Mouse (Mus musculus) liver, embryonic 13.5 days (tissue): Measurements from ENCODE around the gene Ublcp1. TPM values are rescaled to one million over a fixed set of nuclear protein-coding genes. Genes with fewer than 3 reads are reported as not detected.
"Not testable (repeated sequence)": the region's sequence is repeated elsewhere in the genome, so short reads cannot be mapped to it uniquely, and the experiment has no call there.

Source experiments
- ATAC-seq: fragments of 200-750 bp; cut with Nextera tagmentation; 2 replicates; pipeline ENCODE4 v1.8.0; 2017; ENCODE audit warnings: low read depth, mild to moderate bottlenecking, moderate number of reproducible peaks, moderate library complexity
- DNase-seq: peaks from one replicate; pipeline ENCODE4 v3.0.0; 2022
- H3K27ac ChIP-seq: fragments of 300-500 bp; sonication (generic); 2 replicates; pipeline ENCODE4 v1.5.1; 2015; ENCODE audit warnings: moderate library complexity, mild to moderate bottlenecking, inconsistent platforms
- H3K27me3 ChIP-seq: fragments of 300-500 bp; sonication (generic); 2 replicates; pipeline ENCODE4 v1.6.1; 2015; ENCODE audit warnings: mild to moderate bottlenecking, inconsistent platforms
- H3K36me3 ChIP-seq: fragments of 300-500 bp; sonication (generic); 2 replicates; pipeline ENCODE4 v1.6.1; 2015; ENCODE audit warnings: mild to moderate bottlenecking, inconsistent platforms
- H3K4me1 ChIP-seq: fragments of 300-500 bp; sonication (generic); replicated peaks from 2 replicates; pipeline ENCODE4 v1.6.1; 2015; ENCODE audit warnings: inconsistent platforms
- H3K4me2 ChIP-seq: fragments of 300-500 bp; sonication (generic); 2 replicates; pipeline ENCODE4 v1.6.1; 2015; ENCODE audit warnings: inconsistent platforms, mild to moderate bottlenecking, moderate library complexity
- H3K4me3 ChIP-seq: fragments of 300-500 bp; sonication (generic); replicated peaks from 2 replicates; pipeline ENCODE4 v1.5.1; 2015; ENCODE audit warnings: mild to moderate bottlenecking, inconsistent platforms
- H3K9ac ChIP-seq: fragments of 300-500 bp; sonication (generic); 2 replicates; pipeline ENCODE4 v1.6.1; 2015; ENCODE audit warnings: mild to moderate bottlenecking, inconsistent platforms
- H3K9me3 ChIP-seq: fragments of 300-500 bp; sonication (generic); replicated peaks from 2 replicates; pipeline ENCODE4 v1.6.1; 2016; ENCODE audit warnings: inconsistent platforms
- WGBS: fragments of 180-500 bp; shearing (Covaris S2); methylation state at CpG from one replicate; pipeline ENCODE4 v1.1.7; 2015; ENCODE audit not compliant: insufficient replicate concordance; 5-methylcytosine and 5-hydroxymethylcytosine counted together
- polyA plus RNA-seq: library from polyadenylated mRNA; unstranded; fragments of >200 nt; fragmentation: Nextera tagmentation; extraction: Ambion mirVana; gene quantifications from 2 replicates; pipeline ENCODE4 v1.2.1, GENCODE M21; 2015

The Ublcp1 gene
- polyA plus RNA-seq, 1 experiment from 2014 or later: 47.6 TPM

GRCm38 (mm10) chr11:44452016-44452415 is 18.3 kb downstream of the Ublcp1 start:
- H3K9me3 ChIP-seq, H3K27ac ChIP-seq, H3K9ac ChIP-seq, H3K4me3 ChIP-seq, H3K4me2 ChIP-seq, H3K4me1 ChIP-seq, DNase-seq, ATAC-seq, H3K27me3 ChIP-seq: not testable (repeated sequence)
- peaks cover 25% of the 10 kb centered on the region for H3K36me3 ChIP-seq
- WGBS: 79% methylated on average over 5 of the region's 5 CpGs

DNA sequence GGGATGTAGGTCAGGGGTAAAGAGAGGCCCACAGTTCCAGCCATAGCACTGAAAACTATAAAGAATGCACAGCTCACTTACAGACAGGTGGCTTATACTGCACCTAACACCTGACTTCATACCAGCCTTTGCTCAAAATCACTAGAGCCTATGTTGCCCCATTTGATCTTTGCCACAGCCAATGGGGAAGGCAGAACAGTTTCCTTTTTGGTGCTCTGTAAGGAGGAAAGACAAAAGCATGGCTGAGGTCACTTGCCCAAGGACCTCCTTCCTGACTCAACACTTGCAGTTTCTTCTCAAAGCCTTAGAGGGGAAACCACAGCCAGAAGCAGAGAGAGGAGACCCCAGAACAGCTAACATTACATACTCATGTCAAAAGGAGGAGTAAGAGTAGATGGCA is 19.3 kb downstream of the Ublcp1 start:
- Histone ChIP-seq H3K4me3 (no peak overlapping the region), H3K36me3 (peaks cover 17% of the 10 kb centered on the region), H3K9me3 (no peaks in the 10 kb centered on the region), H3K9ac (no peak overlapping the region), H3K4me1 (0 out of 2 replicates have a peak, but pooled peaks cover 5% of the 10 kb centered on the region), H3K4me2 (no peak overlapping the region), H3K27ac (no peak overlapping the region), H3K27me3 (no peaks in the 10 kb centered on the region)
- DNase-seq (no peak), ATAC-seq (no peak)

GRCm38 (mm10) chr11:44437786-44438185 is 32.5 kb downstream of the Ublcp1 start:
- H3K36me3 ChIP-seq: no peaks in the 10 kb centered on the region
- no peak for ATAC-seq

DNA sequence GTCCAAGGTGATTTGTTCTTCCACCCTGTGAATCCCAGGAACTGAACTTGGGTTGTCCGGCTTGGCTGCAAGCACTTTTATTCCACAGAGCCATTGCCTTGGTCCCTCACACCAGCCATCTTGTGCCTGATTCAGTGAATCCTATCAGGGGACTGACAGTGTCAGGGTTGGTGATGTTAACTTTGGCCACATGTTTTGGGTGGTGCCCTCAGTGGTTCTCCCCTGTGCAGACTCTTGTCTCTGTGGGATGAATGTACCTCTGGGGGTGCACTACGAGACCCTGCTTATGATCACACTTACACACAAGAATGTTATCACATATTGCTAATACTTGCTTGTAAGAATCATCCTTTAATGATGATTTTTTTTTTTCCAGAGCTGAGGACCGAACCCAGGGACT is 40.3 kb downstream of the Ublcp1 start:
- H3K4me2 ChIP-seq: no peak overlapping the region
- no peaks in the 10 kb centered on the region for H3K36me3 ChIP-seq
- no peaks in the 10 kb centered on the region for H3K27me3 ChIP-seq
- DNase-seq: no peak
- H3K9ac ChIP-seq: no peak overlapping the region
- no peaks in the 10 kb centered on the region for H3K9me3 ChIP-seq
- WGBS: 66% methylated on average over 3 of the region's 3 CpGs
- ATAC-seq: no peak
- no peak overlapping the region for H3K27ac ChIP-seq
- no peak overlapping the region for H3K4me3 ChIP-seq
- no peaks in the 10 kb centered on the region for H3K4me1 ChIP-seq

More at GRCm38 (mm10) chr11:44437786-44438185, 32.5 kb downstream of the Ublcp1 start:
- Histone ChIP-seq H3K9me3 (no peaks in the 10 kb centered on the region), H3K4me2 (no peak overlapping the region), H3K4me3 (no peak overlapping the region), H3K27me3 (no peaks in the 10 kb centered on the region), H3K4me1 (no peaks in the 10 kb centered on the region), H3K27ac (no peak overlapping the region), H3K9ac (no peak overlapping the region)
- 78% methylated on average over 6 of the region's 6 CpGs for WGBS
- no peak for DNase-seq

DNA sequence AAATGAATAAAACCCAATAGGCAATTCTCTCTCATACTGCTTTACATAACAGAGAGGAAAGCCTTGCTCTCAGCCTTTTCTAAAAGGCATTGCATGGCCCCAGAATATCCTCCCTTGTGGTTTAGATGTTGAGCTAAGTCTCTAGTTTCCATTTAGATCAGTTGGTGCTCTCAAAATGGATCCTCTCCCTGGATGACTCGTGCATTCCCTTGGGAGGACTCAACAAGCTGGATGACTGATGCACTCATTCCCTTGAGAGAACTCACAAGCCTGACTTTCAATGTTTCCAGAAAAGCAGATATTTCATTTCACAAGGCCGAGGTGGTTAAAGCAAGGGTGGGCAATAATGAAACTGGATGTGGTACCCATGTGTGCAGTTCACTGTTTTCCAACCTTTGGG is 42.3 kb downstream of the Ublcp1 start:
- H3K9ac ChIP-seq: no peak overlapping the region
- 54% methylated on average over 2 of the region's 2 CpGs for WGBS
- no peaks in the 10 kb centered on the region for H3K4me1 ChIP-seq
- peaks cover 4% of the 10 kb centered on the region; the same call in 1 of the 2 replicates for H3K27me3 ChIP-seq
- H3K36me3 ChIP-seq: no peaks in the 10 kb centered on the region
- H3K4me2 ChIP-seq: no peak overlapping the region
- H3K9me3 ChIP-seq: no peaks in the 10 kb centered on the region
- no peak overlapping the region for H3K4me3 ChIP-seq
- H3K27ac ChIP-seq: no peak overlapping the region
- no peak for DNase-seq
- no peak for ATAC-seq

DNA sequence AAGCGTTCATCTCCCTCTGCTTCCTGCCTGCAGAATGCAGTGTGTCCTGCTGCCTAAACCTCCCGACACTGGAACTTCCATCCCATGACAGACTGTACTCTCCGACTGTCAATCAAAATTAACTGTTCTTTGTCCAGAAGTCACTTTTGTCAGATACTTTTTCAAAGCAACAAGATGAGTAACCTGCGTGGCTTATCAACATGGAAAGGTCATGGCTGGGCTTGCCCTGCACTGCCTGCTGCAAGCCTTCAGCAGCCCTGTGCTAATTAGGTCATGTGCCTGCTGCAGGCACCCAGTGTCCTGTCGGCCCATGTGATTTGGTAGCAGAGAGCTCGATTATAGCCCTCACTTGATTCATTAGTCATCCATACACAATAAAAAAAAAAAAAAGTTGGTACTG is 44.7 kb downstream of the Ublcp1 start:
- Histone ChIP-seq H3K4me2 (no peak overlapping the region), H3K4me1 (no peaks in the 10 kb centered on the region), H3K9ac (no peak overlapping the region), H3K36me3 (no peaks in the 10 kb centered on the region), H3K27ac (no peak overlapping the region), H3K27me3 (peaks cover 4% of the 10 kb centered on the region; the same call in 1 of the 2 replicates), H3K4me3 (no peak overlapping the region), H3K9me3 (no peaks in the 10 kb centered on the region)
- ATAC-seq (no peak), DNase-seq (no peak)
- WGBS: 65% methylated on average over 6 of the region's 6 CpGs

GRCm38 (mm10) chr11:44425006-44425405 is 45.3 kb downstream of the Ublcp1 start:
- Histone ChIP-seq H3K9ac (no peak overlapping the region), H3K9me3 (no peaks in the 10 kb centered on the region), H3K36me3 (no peaks in the 10 kb centered on the region), H3K4me3 (no peak overlapping the region), H3K27me3 (peaks cover 4% of the 10 kb centered on the region; the same call in 1 of the 2 replicates), H3K4me1 (no peaks in the 10 kb centered on the region), H3K27ac (no peak overlapping the region), H3K4me2 (no peak overlapping the region)
- DNase-seq (no peak), ATAC-seq (no peak)
- 69% methylated on average over 8 of the region's 8 CpGs for WGBS

DNA sequence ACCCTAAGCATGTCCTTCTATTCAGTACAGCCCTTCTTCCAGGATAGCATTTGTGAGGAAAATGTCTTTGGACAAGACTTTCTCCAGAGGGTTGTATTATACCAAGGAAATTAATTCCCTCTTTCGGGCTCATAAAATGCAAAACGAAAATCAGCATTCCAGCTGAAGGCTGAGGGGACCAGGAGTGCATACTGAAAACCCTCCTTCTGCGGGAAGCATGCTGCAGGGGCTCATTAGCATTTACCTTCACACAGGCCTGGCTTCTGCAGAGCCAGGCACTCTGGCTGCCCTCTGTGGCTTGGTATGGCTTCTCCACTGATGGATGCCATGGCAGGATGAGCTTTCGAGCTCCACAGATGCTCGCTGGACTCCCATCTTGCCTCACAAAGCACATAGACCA is 46.3 kb downstream of the Ublcp1 start:
- H3K36me3 ChIP-seq: no peaks in the 10 kb centered on the region
- H3K4me3 ChIP-seq: no peak overlapping the region
- H3K4me1 ChIP-seq: no peaks in the 10 kb centered on the region
- no peak overlapping the region for H3K27ac ChIP-seq
- peaks cover 4% of the 10 kb centered on the region; the same call in 1 of the 2 replicates for H3K27me3 ChIP-seq
- ATAC-seq (no peak), DNase-seq (no peak)
- H3K9ac ChIP-seq: no peak overlapping the region
- no peak overlapping the region for H3K4me2 ChIP-seq
- H3K9me3 ChIP-seq: no peaks in the 10 kb centered on the region
- 51% methylated on average over 5 of the region's 5 CpGs for WGBS

DNA sequence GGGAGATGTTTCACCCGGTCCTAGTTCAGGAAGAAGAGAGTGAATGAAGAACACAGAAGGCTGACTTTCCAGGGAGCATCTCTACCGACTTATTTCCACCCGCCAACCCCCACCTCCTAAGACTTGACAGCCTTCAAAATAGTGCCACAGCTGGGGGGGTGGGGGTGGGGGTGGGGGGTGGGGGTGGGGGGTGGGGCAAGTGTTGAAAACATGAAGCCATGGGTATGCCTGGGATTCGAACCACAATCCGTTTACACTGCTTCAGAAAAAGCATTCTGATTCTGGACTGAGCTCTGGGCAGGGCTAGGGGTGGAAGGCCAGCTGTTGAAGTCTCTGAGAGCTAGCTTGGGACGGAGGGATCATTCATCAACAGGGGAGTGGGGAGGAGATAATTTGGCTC is 47.0 kb downstream of the Ublcp1 start:
- H3K27ac ChIP-seq: no peak overlapping the region
- 35% methylated on average over 6 of the region's 6 CpGs for WGBS
- no peak overlapping the region for H3K4me2 ChIP-seq
- no peak for ATAC-seq
- H3K27me3 ChIP-seq: peaks cover 4% of the 10 kb centered on the region; the same call in 1 of the 2 replicates
- H3K9ac ChIP-seq: no peak overlapping the region
- no peaks in the 10 kb centered on the region for H3K36me3 ChIP-seq
- H3K4me3 ChIP-seq: no peak overlapping the region
- H3K4me1 ChIP-seq: no peaks in the 10 kb centered on the region
- no peak for DNase-seq
- no peaks in the 10 kb centered on the region for H3K9me3 ChIP-seq

GRCm38 (mm10) chr11:44422337-44423111 is 47.8 kb downstream of the Ublcp1 start:
- DNase-seq: no peak
- no peaks in the 10 kb centered on the region for H3K4me1 ChIP-seq
- WGBS: 42% methylated on average over 10 of the region's 10 CpGs
- no peaks in the 10 kb centered on the region for H3K36me3 ChIP-seq
- no peak overlapping the region for H3K4me3 ChIP-seq
- H3K9ac ChIP-seq: no peak overlapping the region
- no peak for ATAC-seq
- H3K9me3 ChIP-seq: no peaks in the 10 kb centered on the region
- peaks cover 4% of the 10 kb centered on the region; the same call in 1 of the 2 replicates for H3K27me3 ChIP-seq
- no peak overlapping the region for H3K4me2 ChIP-seq
- H3K27ac ChIP-seq: no peak overlapping the region

GRCm38 (mm10) chr11:44417403-44417802 is 52.9 kb downstream of the Ublcp1 start:
- no peak overlapping the region for H3K4me2 ChIP-seq
- no peak overlapping the region for H3K27ac ChIP-seq
- 0 out of 2 replicates have a peak, but pooled peaks cover 9% of the 10 kb centered on the region for H3K27me3 ChIP-seq
- DNase-seq (no peak), ATAC-seq (no peak)
- H3K9me3 ChIP-seq: no peaks in the 10 kb centered on the region
- no peaks in the 10 kb centered on the region for H3K36me3 ChIP-seq
- no peaks in the 10 kb centered on the region for H3K4me1 ChIP-seq
- WGBS: 25% methylated on average over 1 of the region's 1 CpGs
- no peak overlapping the region for H3K4me3 ChIP-seq
- no peak overlapping the region for H3K9ac ChIP-seq

DNA sequence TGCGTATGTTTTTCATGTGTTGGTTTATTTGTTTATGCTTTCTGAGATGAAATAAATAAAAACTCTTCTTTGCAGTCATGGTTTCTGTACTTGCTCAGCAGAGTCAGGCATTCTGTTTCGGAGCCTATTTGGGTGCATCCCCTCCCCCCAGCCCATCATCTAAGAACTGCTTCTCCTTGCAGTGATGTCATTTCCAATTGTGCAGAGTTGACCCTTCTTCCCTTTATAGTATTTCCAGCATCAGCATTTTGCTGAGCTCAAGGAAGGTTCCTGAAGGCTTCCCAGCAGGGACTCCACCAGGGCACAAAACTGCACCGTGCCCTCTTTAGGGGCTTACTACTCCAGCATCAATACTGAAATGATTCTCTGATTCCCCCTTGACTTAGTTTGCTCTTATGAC is 55.7 kb downstream of the Ublcp1 start:
- DNase-seq (no peak), ATAC-seq (no peak)
- no peak overlapping the region for H3K27ac ChIP-seq
- no peak overlapping the region for H3K4me3 ChIP-seq
- H3K9me3 ChIP-seq: no peaks in the 10 kb centered on the region
- no peaks in the 10 kb centered on the region for H3K36me3 ChIP-seq
- H3K9ac ChIP-seq: no peak overlapping the region
- no peak overlapping the region for H3K4me2 ChIP-seq
- H3K27me3 ChIP-seq: 0 out of 2 replicates have a peak, but pooled peaks cover 16% of the 10 kb centered on the region
- WGBS: 70% methylated on average over 3 of the region's 3 CpGs
- no peaks in the 10 kb centered on the region for H3K4me1 ChIP-seq
